Mouse (Mus musculus) MN1 (cell line): Measurements from ENCODE around the gene Dnajc6.

Experiments used
- DNase-seq: peaks from one replicate; pipeline ENCODE4 v3.0.0-alpha.2; 2016; ENCODE audit warnings: low spot score

Gene Dnajc6

DNA sequence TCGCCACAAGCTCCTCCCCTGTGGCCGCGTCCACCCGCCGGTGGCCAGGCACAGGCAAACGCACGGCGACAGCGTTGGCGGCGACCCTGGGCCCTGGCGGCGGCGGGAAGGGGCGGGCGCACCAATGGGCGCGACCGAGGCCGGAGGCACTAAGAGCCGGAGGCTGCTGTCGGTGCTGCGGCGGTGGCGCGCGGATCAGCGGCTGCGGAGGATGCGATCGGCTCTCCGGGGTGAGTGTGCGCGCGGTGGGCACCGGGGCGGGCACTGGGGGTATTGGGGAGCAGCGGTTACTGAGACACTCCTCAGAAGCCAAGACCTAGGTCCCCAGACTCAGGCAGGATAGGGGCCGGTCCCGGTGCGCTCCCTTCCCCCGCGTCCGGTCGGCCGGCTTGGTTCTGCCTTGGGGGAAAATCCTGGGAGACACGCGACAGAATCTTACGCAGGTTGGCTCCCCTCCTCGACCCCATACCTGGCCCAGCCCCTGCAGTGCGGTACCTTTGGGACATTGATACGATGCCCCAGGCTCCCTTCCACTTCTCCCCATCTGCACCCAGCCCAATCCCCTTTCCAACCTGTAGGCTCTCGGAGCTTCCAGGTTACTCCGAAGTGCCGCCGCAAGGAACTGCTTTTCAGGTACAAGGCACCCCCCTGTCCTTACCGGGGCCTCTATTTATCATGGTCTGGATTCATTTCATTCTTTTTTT is at the start of gene Dnajc6:
Dnajc6 (plus strand) TSS at position 115 of the 704 bp plus-strand sequence.
- DNase-seq = peak; percentile 15

DNA sequence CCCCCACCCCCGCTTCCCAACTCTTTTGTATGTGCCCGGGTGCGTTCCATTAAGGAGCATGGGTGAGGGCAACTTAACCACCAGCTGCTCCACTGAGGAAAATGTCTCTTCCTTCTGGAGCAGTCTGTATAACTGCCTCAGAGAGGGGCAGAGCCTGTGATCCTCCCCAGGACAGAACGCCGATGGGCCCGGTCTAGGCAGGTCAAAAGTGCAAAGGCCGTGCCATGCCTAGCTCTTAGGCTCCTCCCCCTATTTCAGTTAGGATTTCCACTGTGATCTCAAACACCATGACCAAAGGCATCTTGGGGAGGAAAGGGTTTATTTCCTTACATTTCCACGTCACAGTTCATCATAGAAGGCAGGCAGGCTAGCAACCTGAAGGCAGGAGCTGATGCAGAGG is 47.7 kb upstream of the Dnajc6 start:
- no peak for DNase-seq

DNA sequence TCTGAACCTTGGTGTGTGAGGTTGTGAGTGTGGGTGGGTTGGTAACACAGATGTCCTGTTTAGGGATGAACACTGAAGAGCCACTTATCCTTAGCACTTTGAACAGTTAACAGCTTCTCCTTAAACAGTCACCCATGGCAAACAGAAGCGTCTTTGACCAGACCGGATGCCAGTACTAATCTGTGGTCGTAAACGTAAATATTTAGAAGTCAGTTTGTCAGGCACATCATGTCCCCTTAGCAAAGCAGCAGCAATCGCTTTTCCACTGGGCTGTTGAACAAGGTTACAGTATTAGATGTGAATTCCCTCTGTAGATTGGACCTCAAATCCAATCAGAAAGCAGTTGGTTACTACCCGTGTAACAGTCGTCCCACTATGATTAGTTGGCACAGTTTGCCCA is 47.1 kb upstream of the Dnajc6 start:
- no peak for DNase-seq

DNA sequence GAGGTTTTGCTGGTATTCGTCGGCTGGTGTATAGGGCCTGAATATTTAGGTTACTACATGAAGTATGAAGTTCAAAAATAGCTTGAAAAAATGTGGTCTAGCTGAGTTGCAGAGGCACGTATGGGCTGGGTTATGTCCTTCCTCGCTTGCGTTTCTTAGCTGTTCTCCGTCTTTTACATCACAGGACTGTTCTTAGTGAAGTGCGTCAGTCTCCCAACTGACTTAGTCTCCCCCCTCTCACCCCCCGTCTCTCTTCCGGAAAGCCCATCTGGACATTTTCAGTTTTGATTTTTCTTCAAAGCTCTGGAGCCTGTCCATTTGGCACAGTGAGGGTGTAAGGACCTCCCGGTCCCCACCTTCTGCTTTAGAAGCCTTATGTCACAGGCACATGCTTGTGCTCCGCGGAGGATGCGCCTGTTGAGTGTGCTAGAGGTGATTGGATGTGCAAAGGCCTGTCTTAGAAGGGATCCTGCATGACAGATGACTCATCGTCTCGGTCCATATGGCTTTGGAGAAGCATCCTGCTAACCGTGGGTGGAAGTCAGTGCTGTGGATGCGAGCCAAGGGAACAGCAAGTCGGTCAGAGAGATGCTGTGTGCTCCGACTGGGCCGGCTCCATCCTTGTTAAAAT is 46.2 kb upstream of the Dnajc6 start:
- peak; percentile 81 for DNase-seq

DNA sequence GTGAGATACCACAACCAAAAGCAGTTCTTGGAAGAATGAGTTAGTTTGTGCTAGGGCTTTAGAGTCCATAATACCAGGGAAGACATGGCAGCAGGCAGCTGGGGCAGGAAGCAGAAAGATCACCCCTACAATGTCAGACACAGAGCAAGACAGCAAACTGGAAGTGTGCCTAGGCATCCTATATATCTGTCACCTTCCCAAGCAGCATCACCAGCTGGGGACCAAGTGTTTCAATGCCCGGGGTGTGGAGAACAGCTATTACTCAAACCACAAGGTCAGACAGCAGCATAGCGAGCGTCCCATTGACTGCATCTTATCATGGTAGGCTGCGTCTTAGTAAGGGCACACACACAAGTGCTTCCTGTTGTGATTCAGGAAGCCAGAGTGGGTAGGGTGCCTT is 45.4 kb upstream of the Dnajc6 start:
- no peak for DNase-seq

DNA sequence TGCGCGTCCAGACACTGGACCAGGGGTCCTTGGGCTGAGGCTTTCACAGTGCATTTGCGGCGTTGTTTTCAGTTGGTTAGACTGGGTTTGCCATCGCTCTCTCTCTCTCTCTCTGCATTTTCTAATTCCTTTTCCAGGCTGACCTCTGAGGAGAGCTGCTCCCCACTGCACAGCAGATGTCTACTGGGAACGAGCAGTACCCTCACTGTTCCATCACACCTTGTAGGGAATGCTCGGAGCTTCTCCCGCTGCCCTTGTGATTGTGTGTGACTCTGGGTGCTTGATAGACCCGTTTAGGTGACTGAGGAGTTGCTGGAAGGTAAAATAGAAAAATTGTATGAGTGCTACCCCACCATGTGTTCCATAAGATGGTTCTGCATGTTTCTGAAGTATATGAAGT is 43.6 kb upstream of the Dnajc6 start:
- DNase-seq = no peak

DNA sequence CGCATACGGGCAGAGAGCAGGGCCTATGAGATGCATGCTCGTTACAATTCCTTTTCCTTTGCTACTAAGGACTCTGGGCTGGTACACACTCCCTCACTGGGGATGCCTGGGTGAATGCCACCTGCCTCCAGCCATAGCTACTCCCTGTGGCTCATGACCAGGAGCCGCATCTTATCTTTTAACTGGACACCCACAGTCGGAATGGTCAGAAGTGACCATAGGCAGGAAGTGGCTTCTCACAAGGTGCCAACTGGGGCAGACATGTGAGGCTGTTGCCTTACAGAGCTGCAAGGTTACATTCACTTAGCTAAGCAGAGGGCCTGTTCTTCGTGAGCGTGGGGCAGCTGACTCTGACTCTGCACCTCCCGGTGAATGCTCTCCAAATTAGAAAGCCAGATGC is 39.3 kb upstream of the Dnajc6 start:
- no peak for DNase-seq

DNA sequence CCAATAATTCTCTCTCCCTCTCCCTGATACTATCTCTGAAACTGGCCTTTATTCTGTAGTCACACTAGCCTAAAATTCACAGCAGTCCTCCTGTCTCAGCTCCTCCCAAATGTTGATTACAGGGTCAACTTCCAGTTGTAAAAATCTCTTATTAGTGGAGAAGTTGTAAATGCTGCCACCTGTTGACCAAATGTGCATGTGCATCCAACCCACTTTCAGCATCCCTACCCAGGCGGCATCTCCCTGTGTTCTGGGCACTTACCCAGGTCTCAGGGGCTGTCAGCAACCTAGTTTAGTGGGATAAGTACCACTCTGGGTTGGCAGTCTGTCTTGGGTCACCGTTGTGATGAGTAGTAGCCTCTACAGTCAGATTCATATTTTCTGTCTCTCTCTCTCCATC is 38.1 kb upstream of the Dnajc6 start:
- peak; percentile 52 for DNase-seq

DNA sequence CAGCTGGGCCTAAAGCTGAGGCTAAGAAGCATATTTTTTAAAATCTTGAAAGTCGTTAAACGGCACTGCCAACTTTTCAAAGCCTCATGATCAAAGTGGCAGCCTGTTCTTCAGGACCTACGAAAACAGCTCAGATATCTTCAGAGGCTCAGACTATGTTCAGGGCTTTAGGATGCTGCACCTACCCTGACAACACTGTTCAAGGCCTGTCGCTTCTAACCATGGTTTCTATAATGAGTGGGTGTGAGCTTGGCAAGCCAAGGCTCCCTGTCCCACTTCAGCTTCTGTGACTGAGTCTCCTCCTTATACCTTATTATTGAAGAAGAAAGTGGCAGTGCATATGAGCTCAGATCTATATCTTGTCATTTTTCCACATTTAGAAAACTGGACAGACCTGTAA is 37.1 kb upstream of the Dnajc6 start:
- no peak for DNase-seq

DNA sequence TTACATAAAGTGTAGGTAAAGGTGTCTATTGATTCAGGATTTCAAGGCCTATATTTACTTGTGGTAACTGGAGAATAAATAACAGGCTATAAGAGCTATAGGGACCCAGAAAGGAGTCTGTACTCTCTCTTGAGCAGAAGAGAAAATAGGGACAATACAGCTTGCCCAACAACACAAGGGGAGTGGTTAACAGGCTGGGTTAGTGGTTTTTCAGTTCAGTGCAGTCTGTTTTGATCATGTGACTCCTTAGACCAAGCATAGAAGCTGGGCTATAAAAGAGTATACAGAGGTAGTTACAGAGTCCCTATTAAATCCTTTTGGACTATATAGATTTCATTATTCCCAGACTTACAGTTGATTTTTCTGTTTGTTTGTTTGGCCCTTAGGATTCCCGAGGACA is 36.3 kb upstream of the Dnajc6 start:
- no peak for DNase-seq

DNA sequence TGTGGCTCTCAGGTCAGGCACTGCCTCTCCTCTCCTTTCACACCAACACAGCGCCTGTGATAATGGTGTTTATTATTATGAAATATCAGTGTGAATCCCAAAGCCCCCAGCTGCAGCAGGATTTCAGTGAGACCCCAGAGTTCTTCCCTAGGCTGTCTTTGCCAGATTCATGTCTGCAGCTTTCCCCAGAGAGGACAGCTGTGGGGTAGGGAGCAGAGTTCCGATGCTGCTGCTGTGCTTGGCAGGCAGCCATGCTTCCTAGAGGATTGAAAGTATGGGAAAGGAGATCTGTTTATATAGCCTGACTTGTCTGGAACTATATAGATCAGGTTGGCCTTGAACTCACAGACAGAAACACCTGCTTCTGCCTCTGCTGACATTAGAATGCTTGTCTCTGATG is 34.4 kb upstream of the Dnajc6 start:
- DNase-seq = no peak

DNA sequence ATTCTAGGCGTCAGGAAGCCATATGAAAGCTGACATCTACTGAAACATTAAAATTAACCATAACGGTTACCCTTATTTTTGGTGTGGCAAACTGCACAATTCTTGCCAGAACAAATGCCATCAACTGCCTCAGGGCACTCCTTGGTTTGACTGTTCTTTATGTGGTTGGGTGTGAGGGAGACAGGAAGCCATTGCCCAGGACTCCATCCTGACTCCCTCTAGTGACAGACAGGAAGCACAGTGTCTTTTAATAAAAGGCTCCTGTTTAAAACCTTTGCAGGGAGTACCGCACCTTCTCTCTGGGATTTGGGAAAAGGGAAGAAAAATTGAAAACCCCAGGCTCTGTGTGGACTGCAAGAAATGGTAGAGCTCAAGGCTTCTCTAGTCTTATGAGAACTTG is 30.2 kb upstream of the Dnajc6 start:
- DNase-seq = no peak

DNA sequence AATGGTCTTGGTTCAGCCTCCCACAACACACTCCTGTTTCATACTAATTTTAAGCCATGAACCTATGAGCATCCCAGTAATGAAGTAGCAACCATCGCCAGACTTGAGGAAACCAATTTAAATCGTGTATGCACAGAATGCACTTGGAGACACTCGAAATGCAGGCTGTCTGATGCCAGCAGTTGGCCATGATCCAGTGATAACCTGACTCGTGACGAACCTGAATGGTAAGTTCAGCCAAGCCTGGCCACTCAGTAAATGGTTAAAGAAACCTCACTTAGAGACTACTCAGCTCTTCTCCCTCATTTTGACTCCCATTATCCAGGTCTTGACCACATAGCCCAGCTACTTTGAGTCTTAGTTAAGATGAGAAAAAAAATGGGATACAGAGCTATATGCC is 27.2 kb upstream of the Dnajc6 start:
- no peak for DNase-seq

DNA sequence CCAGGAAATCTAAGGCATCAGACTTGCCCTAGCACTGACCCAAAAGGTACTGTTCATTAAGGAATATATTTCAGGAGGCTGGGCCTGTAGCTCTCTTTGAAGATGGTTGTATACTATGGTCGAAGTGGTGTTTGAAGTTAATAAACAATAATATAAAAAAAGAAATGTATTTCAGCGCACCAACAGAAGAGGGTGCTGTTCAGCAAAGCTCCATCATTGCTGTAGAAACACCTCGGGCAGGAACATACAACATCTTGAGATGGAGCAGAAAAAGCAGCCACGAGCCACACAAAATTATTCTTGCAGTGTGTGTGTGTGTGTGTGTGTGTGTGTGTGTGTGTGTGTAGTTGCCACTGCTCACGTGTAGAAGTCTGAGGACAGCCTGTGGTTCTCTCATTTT is 25.9 kb upstream of the Dnajc6 start:
- peak; percentile 11 for DNase-seq

DNA sequence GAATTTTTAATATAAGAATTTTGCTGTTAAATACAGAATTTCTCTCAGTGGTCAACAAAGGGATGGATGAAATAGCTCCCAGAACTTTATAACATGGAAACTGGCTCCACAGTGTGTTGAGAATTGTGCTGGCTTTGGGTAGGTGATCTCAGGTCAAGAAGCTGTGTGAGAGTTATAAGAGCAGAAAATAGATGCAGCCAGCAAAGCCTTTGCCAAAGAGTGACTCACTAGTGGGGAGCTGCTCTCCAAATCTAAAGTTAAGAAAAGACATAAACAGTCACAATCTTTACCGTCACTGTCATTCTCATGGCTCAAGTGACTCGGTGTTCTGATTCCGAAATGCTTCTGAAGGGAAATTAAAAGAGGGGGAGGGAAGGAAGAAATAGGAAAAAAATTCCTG is 23.7 kb upstream of the Dnajc6 start:
- no peak for DNase-seq

DNA sequence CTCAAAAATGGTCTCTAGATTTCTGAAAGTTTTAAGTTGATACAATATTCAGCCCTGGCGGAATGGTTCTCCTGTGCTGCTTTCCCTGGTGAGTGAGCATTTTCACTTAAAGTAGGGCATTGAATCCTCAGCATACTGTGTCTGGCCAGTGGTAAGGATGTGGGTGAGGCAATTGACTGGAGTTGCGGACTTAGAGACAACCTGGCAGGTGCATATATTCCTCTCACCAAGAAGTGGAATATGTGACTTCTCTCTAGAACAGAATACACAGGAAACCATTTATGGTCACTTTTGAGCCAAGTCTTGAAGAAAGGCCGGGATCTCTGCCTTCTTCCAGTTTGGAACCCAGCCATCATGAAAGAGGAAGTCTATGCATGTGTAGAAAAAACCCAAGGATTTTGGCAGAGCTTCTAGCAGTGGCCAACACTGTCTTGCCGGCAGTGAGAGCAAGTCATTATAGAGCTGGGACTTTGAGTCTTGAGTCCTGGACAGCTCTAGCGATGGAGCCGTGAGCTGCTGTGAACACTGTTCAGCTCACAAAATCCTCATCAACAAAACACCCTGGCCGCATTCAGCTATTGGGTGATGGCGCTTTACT is 6.0 kb upstream of the Dnajc6 start:
- no peak for DNase-seq

DNA sequence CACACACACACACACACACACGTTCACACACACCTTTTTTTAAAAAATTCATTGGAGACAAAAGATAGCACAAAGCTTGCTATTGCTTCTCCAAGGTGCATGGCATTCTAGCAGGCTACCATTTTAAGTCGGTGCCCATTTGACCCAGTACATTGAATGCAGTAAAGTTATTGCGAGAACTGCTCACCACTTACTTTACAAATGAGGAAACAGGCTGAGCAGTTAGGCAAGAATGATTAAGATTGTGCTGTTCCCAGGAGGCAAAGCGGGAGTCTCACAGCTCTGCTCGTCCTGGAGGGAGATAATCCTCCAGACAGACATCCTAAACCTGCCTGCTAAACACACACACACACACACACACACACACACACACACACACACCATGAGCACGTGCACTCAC is 4.7 kb upstream of the Dnajc6 start:
- no peak for DNase-seq

DNA sequence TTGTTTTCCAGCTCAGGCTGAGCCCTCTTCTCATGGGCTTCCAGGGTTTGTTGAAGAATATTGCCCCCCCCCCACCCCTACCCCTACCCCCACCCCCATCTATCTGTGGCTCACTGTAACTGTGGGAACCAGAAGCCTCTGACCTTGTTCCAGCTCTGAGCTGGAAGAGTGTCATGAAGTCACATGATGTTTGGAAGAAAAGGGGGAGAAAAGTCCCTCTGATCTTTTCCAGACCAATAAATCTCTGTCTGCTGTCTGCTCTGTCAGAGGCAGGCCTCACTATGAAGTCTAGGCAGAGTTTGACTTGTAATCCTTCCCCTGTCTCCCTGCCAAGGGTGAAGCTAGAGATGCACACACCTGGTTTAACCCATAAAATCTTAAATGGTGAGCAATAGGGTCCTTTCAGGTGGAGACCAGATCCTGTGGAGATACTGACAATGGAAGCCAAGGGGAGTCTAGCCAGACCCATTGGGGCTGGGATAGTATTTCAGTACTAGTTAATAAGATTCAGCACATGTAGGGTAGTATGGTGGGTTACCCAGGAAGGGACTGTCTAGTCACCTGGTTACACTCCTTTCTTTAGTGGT is 2.7 kb upstream of the Dnajc6 start:
- no peak for DNase-seq

DNA sequence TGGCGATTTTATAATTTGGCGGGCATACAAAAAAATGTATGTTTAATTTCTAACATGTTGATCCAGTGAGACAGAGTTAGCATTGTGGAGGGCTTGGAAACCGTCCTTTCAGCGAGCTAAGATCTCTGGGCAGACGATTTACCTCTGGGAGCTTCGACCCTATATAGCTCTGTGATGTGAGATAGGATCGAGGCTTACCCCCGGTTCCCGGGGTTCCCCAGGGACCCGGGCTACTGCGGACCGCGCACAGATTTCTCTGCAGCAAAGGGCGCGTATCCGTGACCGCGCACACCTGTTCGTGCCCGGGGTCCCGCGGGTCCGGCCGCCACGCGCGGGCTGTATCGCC is 287 bp upstream of the Dnajc6 start:
- DNase-seq = no peak

DNA sequence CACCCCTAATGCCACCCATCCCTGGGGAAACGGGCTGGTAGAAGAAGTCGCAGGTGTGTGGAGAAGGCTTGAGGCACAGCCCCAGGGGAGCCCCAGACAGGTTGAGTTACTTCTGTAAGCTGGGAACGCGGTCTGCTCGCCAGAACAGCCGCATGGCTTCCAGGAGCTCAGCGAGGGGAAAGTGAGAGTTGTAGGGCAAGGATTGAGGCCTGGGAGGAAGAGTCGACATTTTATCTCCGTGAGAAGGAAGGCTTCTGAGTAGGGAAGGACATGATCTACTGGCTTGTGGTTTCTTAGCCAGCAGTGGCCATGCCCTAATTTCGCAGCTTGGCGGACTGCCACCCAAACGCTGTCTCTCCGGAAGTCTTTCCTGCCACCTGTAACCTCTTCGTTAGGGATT is 888 bp downstream of the Dnajc6 start:
- peak; percentile 19 for DNase-seq

DNA sequence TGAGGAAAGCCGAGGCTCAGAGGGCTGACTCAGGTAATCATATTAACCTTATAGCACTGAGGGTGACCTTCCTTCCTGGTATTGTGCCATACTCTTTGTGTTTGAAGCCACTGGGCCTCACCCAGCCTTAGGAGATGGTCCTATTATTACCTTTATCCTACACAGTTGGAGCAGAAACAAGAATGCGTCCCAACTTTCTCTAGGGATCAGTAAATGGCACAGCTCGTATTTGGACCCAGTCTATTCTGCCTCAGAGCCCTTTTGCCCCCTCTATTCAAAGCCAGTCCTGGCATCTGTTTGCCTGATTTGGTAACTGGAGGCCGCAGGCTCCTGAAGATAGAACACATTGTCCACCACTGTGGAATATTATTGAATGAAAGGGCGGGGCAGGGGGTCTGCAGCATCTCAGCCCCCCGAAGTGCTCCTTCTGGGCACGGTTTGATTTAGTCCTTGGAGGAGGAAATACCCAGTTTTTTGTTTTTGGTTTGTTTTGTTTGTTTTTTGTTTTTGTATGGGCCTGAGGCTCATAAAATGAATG is 8.1 kb downstream of the Dnajc6 start:
- DNase-seq = no peak

DNA sequence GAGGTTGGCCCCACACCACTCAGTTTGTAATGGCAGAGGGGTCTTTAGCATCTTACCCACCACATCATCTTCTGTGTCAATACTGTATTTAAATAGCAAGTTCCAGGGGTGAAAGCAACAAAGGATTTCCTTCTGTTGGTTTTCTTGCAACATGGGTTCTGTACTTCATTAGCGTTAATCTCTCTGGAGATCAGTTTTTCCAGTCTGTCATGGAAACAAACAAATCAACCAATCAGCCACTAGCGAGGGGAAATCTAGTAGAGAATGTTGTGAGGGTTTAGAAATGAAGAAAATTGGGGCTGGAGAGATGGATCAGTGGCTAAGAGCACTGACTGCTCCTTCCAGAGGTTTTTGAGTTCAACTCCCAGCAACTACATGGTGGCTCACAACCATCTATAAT is 9.5 kb downstream of the Dnajc6 start:
- DNase-seq = peak; percentile 7

DNA sequence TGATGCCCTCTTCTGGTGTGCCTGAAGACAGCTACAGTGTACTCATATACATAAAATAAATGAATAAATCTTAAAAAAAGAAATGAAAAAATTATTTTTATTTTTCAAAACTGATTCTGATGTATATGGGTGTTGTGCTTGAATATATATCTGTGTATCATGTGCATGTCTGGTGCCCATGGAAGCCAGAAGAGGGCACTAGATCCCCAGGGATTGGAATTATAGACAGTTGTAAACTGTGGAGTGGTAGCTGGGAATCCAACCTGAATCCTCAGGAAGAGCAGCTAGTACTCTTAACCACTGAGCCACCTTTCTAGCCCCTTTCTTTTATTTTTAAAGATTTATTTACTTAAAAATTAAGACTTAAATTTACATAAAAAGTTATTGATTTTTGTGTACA is 9.9 kb downstream of the Dnajc6 start:
- no peak for DNase-seq
